Mouse (Mus musculus): Measurements from ENCODE around the gene Ltc4s.

The Ltc4s gene

GRCm38 (mm10) chr11:50222559-50223276 is 15.7 kb downstream of the Ltc4s start:
- DNase-seq = peak; percentile 71

- no peak for DNase-seq
Measured at GRCm38 (mm10) chr11:50219833-50220232, 18.6 kb downstream of the Ltc4s start.

- peak; percentile 62 for DNase-seq
Measured at GRCm38 (mm10) chr11:50217811-50218210, 20.6 kb downstream of the Ltc4s start.

GRCm38 (mm10) chr11:50216724-50217366 is 21.6 kb downstream of the Ltc4s start:
- no peak for DNase-seq

- DNase-seq = no peak
Measured at GRCm38 (mm10) chr11:50215633-50216032, 22.8 kb downstream of the Ltc4s start.

GRCm38 (mm10) chr11:50214631-50215030 is 23.8 kb downstream of the Ltc4s start:
- DNase-seq = no peak

GRCm38 (mm10) chr11:50212848-50213758 is 25.3 kb downstream of the Ltc4s start:
- DNase-seq = peak; percentile 96

- no peak for DNase-seq
Measured at GRCm38 (mm10) chr11:50212060-50212739, 26.2 kb downstream of the Ltc4s start.

GRCm38 (mm10) chr11:50211322-50212059 is 26.9 kb downstream of the Ltc4s start:
- no peak for DNase-seq

GRCm38 (mm10) chr11:50210505-50211151 is 27.8 kb downstream of the Ltc4s start, which contains the start of the genes Sqstm1 and Mgat4b:
Gene Sqstm1, minus strand, starts transcription at chr11:50210827.
Gene Mgat4b, plus strand, starts transcription at chr11:50210890.
- DNase-seq = peak; percentile 77

GRCm38 (mm10) chr11:50210101-50210504 is 28.3 kb downstream of the Ltc4s start:
- peak; percentile 94 for DNase-seq

GRCm38 (mm10) chr11:50208039-50208438 is 30.4 kb downstream of the Ltc4s start:
- DNase-seq = no peak

GRCm38 (mm10) chr11:50207344-50207743 is 31.1 kb downstream of the Ltc4s start:
- DNase-seq = no peak

- no peak for DNase-seq
Measured at GRCm38 (mm10) chr11:50206037-50206436, 32.4 kb downstream of the Ltc4s start.

GRCm38 (mm10) chr11:50205434-50205833 is 33.0 kb downstream of the Ltc4s start:
- no peak for DNase-seq

GRCm38 (mm10) chr11:50203302-50203827 is 35.1 kb downstream of the Ltc4s start:
- no peak for DNase-seq

- DNase-seq = no peak
Measured at GRCm38 (mm10) chr11:50201590-50201989, 36.8 kb downstream of the Ltc4s start.

GRCm38 (mm10) chr11:50200613-50201012 is 37.8 kb downstream of the Ltc4s start:
- no peak for DNase-seq

GRCm38 (mm10) chr11:50198916-50199315 is 39.5 kb downstream of the Ltc4s start:
- no peak for DNase-seq

GRCm38 (mm10) chr11:50198219-50198846 is 40.1 kb downstream of the Ltc4s start:
- DNase-seq = no peak

- no peak for DNase-seq
Measured at GRCm38 (mm10) chr11:50197500-50197899, 40.9 kb downstream of the Ltc4s start.

Data from kidney, adult 11 months (tissue).